Mouse (Mus musculus) lung, adult 2 months (tissue): ENCODE measurements around the gene Rnf103. TPM values are rescaled to one million over a fixed set of nuclear protein-coding genes. Genes with fewer than 3 reads are reported as not detected.
"Not testable (repeated sequence)": the region's sequence is repeated elsewhere in the genome, so short reads cannot be mapped to it uniquely, and the experiment has no call there.

Experiments used
- DNase-seq: peaks from one replicate; pipeline ENCODE4 v3.0.0; 2022
- H3K4me1 ChIP-seq: fragments of 200-500 bp; 2 replicates; pipeline ENCODE4 v1.6.1; 2011; ENCODE audit warnings: low read length; ENCODE audit not compliant: control insufficient read depth, insufficient read depth
- H3K4me3 ChIP-seq: fragments of 200-500 bp; replicated peaks from 2 replicates; pipeline ENCODE3; 2011; ENCODE audit warnings: low read depth, mild to moderate bottlenecking, control low read depth, low read length; ENCODE audit errors: extremely low read depth
- CTCF ChIP-seq: fragments of 200-500 bp; IDR thresholded peaks from 2 replicates; pipeline ENCODE4 v1.5.1; 2011; ENCODE audit warnings: mild to moderate bottlenecking, low read length, control low read depth; ENCODE audit not compliant: insufficient read depth
- POLR2A ChIP-seq: fragments of 200-500 bp; IDR thresholded peaks from 2 replicates; pipeline ENCODE4 v1.6.1; 2011; ENCODE audit warnings: low read depth, mild to moderate bottlenecking, control low read depth, low read length, borderline replicate concordance; ENCODE audit errors: extremely low read depth
- WGBS: fragments of 180-500 bp; shearing (Covaris S2); methylation state at CpG from one replicate; pipeline ENCODE4 v1.1.7; 2018; 5-methylcytosine and 5-hydroxymethylcytosine counted together
- polyA plus RNA-seq: library from polyadenylated mRNA; depleted of rRNA; stranded (reverse); fragments of >200 nt; gene quantifications from 2 replicates; pipeline ENCODE4 v1.2.3, GENCODE M21; 2012

Rnf103 gene
- polyA plus RNA-seq, 1 experiment, result 14.7 TPM

DNA sequence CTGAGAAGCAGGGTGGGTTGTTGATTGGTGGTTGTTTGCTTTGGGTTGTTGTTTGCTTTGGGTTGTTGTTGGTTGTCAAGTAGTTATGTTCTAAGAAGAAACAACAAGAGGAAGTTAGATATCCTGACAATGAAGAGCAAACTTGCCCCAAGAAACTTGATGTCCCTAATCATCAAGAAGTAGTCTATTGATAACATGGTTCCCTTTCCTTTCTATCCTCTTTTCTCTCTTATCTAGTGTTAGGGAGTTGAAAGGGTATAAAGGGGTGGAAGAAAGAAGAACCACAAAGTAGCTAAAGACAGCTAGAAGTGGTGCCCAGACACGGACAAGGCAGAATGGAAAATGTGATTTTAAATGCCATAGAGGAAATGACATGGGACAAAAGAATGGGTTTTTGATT, 20.9 kb upstream of the Rnf103 start:
- no peak for TF ChIP-seq POLR2A
- no peak for TF ChIP-seq CTCF
- 60% methylated on average over 1 of the region's 1 CpGs for WGBS
- DNase-seq, result no peak
- Histone ChIP-seq H3K4me1 (no peaks in the 10 kb centered on the region), H3K4me3 (no peak overlapping the region)

DNA sequence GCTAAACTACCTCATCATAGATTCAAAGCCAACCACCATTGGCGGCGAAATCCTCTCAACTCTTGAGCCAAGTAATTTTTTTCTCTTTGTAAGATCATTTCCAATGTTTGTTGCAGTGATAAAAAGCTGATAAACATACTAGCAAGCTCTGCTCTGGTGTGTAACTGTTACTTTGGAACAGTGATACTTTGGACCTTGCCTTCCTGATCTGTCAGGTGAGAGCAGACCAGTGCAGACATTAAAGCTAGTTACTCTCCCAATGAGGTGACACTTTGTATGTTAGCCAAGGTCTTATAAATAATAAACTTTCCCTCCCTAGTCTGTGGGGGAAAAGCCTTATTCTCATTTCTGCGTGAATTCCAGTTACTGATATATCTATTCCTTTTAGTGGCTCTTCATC, 18.1 kb upstream of the Rnf103 start:
- no peak overlapping the region for H3K4me3 ChIP-seq
- TF ChIP-seq POLR2A (no peak), CTCF (no peak)
- no peaks in the 10 kb centered on the region for H3K4me1 ChIP-seq
- 87% methylated on average over 3 of the region's 3 CpGs for WGBS
- DNase-seq, result no peak

DNA sequence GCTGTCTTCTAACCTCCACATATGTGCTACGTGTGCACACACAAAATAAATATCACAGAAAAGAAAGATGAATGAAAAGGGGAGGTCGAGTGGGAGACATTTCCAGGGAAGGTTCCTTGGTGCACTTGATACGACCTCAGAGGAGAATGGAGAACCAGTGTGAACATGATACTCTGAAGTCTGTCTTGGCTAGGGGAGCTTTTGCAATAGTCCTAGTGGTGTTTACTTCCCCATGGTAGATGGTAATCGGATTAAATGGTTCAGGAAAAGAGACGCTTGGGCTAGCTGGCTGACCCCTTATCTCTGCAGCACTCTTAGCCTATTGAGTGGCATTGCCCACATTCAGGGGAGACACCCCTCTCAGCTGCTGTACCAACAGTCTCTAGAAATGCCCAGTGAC, 16.9 kb upstream of the Rnf103 start:
- no peak for TF ChIP-seq CTCF
- TF ChIP-seq POLR2A, result no peak
- Histone ChIP-seq H3K4me3 (no peak overlapping the region), H3K4me1 (no peaks in the 10 kb centered on the region)
- 49% methylated on average over 5 of the region's 5 CpGs for WGBS
- no peak for DNase-seq

DNA sequence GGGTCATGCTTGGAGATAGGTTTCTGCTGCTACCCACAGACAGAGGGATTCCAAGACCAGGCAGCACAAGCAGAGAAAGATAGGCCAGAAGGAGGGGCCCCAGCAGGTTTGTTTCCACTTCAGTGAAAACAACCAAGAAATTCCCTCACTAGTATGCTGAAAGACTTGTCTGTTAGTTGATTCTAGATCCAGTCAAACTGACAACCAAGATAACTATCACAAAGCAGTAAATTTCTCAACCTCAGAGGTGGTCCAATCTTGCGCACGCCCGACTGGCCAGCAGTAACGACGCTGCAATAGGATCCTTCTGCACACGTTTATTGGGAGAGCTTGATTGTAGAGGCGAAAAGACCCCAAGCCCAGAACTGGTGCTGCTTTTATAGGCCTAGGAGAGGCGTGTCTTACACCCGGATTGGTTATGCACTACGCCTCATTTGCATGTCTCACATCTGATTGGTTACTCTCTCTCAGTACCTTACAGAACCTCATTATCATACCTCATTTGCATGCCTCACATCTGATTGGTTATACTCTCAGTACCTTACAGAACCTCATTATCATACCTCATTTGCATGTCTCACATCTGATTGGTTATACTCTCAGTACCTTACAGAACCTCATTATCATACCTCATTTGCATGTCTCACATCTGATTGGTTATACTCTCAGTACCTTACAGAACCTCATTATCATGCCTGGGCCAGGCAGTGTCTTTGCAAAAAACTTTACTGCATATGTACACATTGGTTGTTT, 14.7 kb upstream of the Rnf103 start:
- 91% methylated on average over 10 of the region's 10 CpGs for WGBS
- not testable (repeated sequence) for H3K4me3 ChIP-seq, H3K4me1 ChIP-seq, DNase-seq

DNA sequence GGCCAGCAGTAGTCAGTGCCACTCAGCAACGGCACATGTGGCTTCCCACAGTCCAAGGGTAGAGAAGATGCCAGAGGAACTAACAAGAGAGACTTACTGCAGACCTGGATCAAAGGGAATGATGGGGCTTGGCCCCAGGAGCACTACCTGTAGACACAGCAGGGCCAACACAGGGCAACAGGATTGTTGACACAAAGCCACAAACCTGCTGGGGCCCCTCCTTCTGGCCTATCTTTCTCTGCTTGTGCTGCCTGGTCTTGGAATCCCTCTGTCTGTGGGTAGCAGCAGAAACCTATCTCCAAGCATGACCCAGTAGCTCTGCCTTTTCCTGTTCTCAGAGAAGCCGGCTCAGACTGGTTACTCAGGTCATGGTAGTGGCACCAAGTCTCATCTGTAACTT, 14.1 kb upstream of the Rnf103 start:
- DNase-seq, result not testable (repeated sequence)

DNA sequence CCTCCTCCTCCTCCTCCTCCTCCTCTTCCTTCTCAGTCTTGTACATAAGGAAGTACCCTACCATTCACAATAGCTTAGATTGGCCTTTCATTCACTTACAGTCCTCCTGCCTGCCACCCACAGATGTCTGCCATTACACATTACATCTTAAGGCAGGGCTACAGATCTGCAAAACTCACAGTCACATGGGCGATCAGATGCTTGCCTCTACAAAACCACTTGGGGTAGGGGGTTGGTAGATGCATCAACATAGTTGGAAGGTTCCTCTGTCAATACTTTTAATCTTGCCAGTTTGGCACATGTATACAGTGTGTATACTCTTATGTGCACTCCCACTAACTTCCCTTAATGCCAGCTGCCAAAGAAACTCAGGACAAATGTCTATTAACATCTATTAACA, 13.6 kb upstream of the Rnf103 start:
- no peaks in the 10 kb centered on the region for H3K4me1 ChIP-seq
- H3K4me3 ChIP-seq, result no peak overlapping the region
- no peak for TF ChIP-seq CTCF
- 89% methylated on average over 1 of the region's 1 CpGs for WGBS
- no peak for DNase-seq

More for the DNA sequence above, 14.1 kb upstream of the Rnf103 start:
- not testable (repeated sequence) for H3K4me3 ChIP-seq, H3K4me1 ChIP-seq
- 79% methylated on average over 2 of the region's 2 CpGs for WGBS

DNA sequence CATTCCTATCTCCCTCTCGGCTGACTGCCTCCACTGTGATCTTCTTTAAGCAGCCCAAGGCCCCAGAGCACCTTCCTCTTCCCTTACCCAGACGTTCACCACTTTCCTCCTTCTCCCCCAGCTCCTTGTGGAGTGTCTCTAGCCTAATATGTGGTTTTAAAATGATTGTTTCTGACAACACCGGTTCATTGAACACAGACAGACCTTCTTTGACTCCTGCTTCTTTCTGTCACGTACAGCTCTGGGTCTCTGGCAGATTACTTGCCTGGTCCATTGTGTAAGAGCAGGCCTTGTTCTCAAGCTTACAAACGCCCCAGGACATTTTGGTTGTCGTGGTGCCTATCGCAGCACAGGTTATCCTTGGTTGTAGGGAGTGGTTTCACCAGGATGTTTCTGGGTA, 12.6 kb upstream of the Rnf103 start:
- DNase-seq, result no peak
- no peak overlapping the region for H3K4me3 ChIP-seq
- H3K4me1 ChIP-seq, result no peaks in the 10 kb centered on the region
- no peak for TF ChIP-seq POLR2A
- TF ChIP-seq CTCF, result no peak
- 75% methylated on average over 7 of the region's 7 CpGs for WGBS

DNA sequence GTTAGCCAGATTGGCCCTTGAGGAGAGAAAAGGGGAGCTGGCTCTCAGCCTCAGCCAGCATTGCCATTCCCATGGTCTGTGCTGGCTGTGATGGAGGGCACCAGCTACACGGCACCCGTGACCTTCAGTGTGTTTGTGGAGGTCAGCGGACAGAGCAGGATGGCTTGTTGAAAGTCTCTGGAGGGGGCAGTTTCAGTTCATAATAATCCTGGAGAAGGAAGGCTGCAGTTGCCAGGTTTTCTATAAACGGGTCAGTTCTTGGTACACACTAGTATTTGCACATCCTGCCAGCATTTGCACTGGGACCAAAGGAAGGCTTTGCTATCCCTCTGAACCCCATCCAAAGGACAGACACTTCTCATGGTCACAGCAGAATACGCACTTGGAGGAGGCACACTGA, 8.4 kb upstream of the Rnf103 start:
- H3K4me3 ChIP-seq, result no peak overlapping the region
- no peaks in the 10 kb centered on the region for H3K4me1 ChIP-seq
- no peak for DNase-seq
- TF ChIP-seq POLR2A, result no peak
- TF ChIP-seq CTCF, result no peak
- WGBS, result 71% methylated on average over 5 of the region's 5 CpGs

DNA sequence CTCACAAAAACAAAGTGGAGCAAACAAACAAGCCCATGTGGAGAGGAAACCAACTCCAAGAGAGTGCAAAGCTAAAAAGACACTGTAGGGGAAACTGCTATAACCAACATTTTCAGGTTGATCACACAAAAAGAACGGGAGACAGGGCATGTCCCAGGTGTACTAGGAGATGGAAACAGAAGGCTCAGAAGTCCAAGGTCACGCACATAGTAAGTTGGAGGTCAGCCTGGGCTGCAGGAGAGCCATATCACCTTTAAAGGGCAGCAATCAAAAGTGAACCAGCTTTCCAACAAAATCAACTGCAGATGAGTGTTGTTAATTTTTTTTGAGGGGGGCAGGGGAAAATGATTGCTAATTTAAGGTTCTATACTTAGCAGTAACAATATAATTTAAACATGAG, 7.5 kb upstream of the Rnf103 start:
- TF ChIP-seq POLR2A (no peak), CTCF (no peak)
- no peak for DNase-seq
- WGBS, result 63% methylated on average over 2 of the region's 2 CpGs
- no peaks in the 10 kb centered on the region for H3K4me1 ChIP-seq
- H3K4me3 ChIP-seq, result no peak overlapping the region

DNA sequence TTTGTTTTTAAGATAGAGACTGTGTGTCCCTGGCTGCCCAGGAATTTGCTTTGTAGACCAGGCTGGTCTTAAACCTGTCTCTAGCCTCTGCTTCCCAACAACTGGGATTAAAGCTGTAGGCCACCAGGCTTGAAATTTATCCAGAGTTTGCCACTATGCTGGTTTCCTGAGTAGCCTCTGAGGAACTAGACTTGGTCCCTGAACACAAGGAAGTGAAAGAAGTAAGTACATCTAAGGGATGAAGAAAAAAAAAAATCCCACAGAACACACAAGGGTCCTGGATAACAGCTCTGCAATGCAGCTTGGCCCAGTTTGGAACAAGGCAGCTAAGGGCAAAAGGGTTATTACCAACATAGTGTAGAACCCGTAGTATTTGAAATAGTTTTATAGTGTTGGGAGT, 6.8 kb upstream of the Rnf103 start:
- 85% methylated on average over 1 of the region's 1 CpGs for WGBS
- TF ChIP-seq POLR2A (no peak), CTCF (no peak)
- no peak for DNase-seq
- no peaks in the 10 kb centered on the region for H3K4me1 ChIP-seq
- no peak overlapping the region for H3K4me3 ChIP-seq

DNA sequence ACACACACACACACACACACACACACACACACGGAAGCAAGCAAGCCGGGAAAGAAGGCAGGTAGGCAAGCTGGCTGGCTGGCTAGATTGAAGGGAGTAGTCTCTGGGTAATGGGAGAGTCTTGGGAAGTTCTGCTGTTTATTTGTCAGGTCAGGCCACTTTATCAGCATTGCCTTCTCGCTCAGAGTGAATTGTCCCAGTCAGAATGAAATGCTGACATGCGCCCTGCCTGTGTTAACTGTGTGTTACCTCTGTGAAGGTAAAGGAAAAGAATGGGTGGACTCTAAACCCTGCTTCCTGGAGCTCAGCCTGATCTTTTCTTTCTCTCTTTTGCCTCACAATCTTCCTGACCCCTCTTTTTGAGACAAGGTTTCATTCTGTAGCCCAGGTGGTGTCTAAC, 5.7 kb upstream of the Rnf103 start:
- no peak for TF ChIP-seq POLR2A
- TF ChIP-seq CTCF, result no peak
- no peak overlapping the region for H3K4me3 ChIP-seq
- no peak for DNase-seq
- WGBS, result 33% methylated on average over 4 of the region's 4 CpGs
- H3K4me1 ChIP-seq, result no peaks in the 10 kb centered on the region
